Mouse (Mus musculus): ENCODE data around the gene Dqx1.

Gene Dqx1

GRCm38 (mm10) chr6:83070311-83071219 is 12.9 kb downstream of the Dqx1 start:
- in situ Hi-C loops (cut with MboI, MseI) = no loop called here

GRCm38 (mm10) chr6:83071220-83071619 is 13.6 kb downstream of the Dqx1 start:
- in situ Hi-C loops (cut with MboI, MseI) = no loop called here

- in situ Hi-C loops (cut with MboI, MseI) = no loop called here
Observed at GRCm38 (mm10) chr6:83074979-83075378, 17.3 kb downstream of the Dqx1 start.

GRCm38 (mm10) chr6:83077630-83078323 is 20.1 kb downstream of the Dqx1 start, which contains the start of gene Pcgf1:
Gene Pcgf1 (plus strand): TSS chr6:83077869.
- in situ Hi-C loops (cut with MboI, MseI) = no loop called here

GRCm38 (mm10) chr6:83078324-83078858 is 20.7 kb downstream of the Dqx1 start:
- in situ Hi-C loops (cut with MboI, MseI) = no loop called here

- in situ Hi-C loops (cut with MboI, MseI) = no loop called here
Observed at GRCm38 (mm10) chr6:83080210-83080609, 22.6 kb downstream of the Dqx1 start.

- in situ Hi-C loops (cut with MboI, MseI) = no loop called here
Observed at GRCm38 (mm10) chr6:83083497-83083896, 25.9 kb downstream of the Dqx1 start.

GRCm38 (mm10) chr6:83084477-83084876 is 26.8 kb downstream of the Dqx1 start:
- in situ Hi-C loops (cut with MboI, MseI) = no loop called here

GRCm38 (mm10) chr6:83086121-83087035 is 28.7 kb downstream of the Dqx1 start, which contains the start of gene Lbx2:
Gene Lbx2 (plus strand): TSS chr6:83086367.
- in situ Hi-C loops (cut with MboI, MseI) = no loop called here

- in situ Hi-C loops (cut with MboI, MseI) = no loop called here
Observed at GRCm38 (mm10) chr6:83087205-83087925, 29.7 kb downstream of the Dqx1 start.

GRCm38 (mm10) chr6:83087926-83088260 is 30.2 kb downstream of the Dqx1 start:
- in situ Hi-C loops (cut with MboI, MseI) = no loop called here

- in situ Hi-C loops (cut with MboI, MseI) = no loop called here
Observed at GRCm38 (mm10) chr6:83092416-83093127, 34.9 kb downstream of the Dqx1 start.

GRCm38 (mm10) chr6:83095968-83096367 is 38.3 kb downstream of the Dqx1 start:
- in situ Hi-C loops (cut with MboI, MseI) = loop anchor here (5.0 kb wide), 1 partner anchor 99 kb away; no protein-coding TSS in a partner anchor

- in situ Hi-C loops (cut with MboI, MseI) = loop anchor here (5.0 kb wide), 1 partner anchor 101 kb away; no protein-coding TSS in a partner anchor
Observed at GRCm38 (mm10) chr6:83098411-83098810, 40.8 kb downstream of the Dqx1 start.

- in situ Hi-C loops (cut with MboI, MseI) = loop anchor here (5.0 to 10.0 kb wide), 2 partner anchors 189 to 357 kb away; no protein-coding TSS in a partner anchor
Observed at GRCm38 (mm10) chr6:83101316-83101687, 43.7 kb downstream of the Dqx1 start, which contains the start of the genes Ccdc142 and Gm42688. Gene Ccdc142 (plus strand): TSS chr6:83101601. Gene Gm42688 (plus strand): TSS chr6:83101617.

- in situ Hi-C loops (cut with MboI, MseI) = loop anchor here (5.0 to 10.0 kb wide), 2 partner anchors 190 to 357 kb away; no protein-coding TSS in a partner anchor
Observed at GRCm38 (mm10) chr6:83101688-83102556, 44.3 kb downstream of the Dqx1 start.

- in situ Hi-C loops (cut with MboI, MseI) = loop anchor here (5.0 to 10.0 kb wide), 2 partner anchors 191 to 358 kb away; no protein-coding TSS in a partner anchor
Observed at GRCm38 (mm10) chr6:83103130-83103650, 45.5 kb downstream of the Dqx1 start.

GRCm38 (mm10) chr6:83104158-83104557 is 46.5 kb downstream of the Dqx1 start:
- in situ Hi-C loops (cut with MboI, MseI) = loop anchor here (5.0 to 10.0 kb wide), 2 partner anchors 192 to 359 kb away; no protein-coding TSS in a partner anchor

All from regulatory T cell (primary cell).